Mouse (Mus musculus) midbrain, postnatal 0 days (tissue): Measurements from ENCODE around the gene Cdk5r2. TPM values are rescaled to one million over a fixed set of nuclear protein-coding genes. Genes with fewer than 3 reads are reported as not detected.

Experiments used
- ATAC-seq: fragments of 200-750 bp; cut with Nextera tagmentation; 2 replicates; pipeline ENCODE4 v1.8.0; 2017; ENCODE audit warnings: moderate number of reproducible peaks, mild to moderate bottlenecking, moderate TSS enrichment, moderate library complexity; ENCODE audit not compliant: low FRiP score
- DNase-seq: peaks from one replicate; pipeline ENCODE4 v3.0.0-alpha.2; 2015; ENCODE audit warnings: low spot score
- H3K27ac ChIP-seq: fragments of 300-500 bp; sonication (generic); 2 replicates; pipeline ENCODE4 v1.5.1; 2014; ENCODE audit warnings: low read depth, mild to moderate bottlenecking, low read length, mixed read lengths
- H3K27me3 ChIP-seq: fragments of 300-500 bp; sonication (generic); 2 replicates; pipeline ENCODE4 v1.6.1; 2014; ENCODE audit warnings: low read length, control low read depth, mixed read lengths; ENCODE audit not compliant: insufficient read depth
- H3K36me3 ChIP-seq: fragments of 300-500 bp; sonication (generic); 2 replicates; pipeline ENCODE4 v1.6.1; 2014; ENCODE audit warnings: low read length, control low read depth, mixed read lengths; ENCODE audit not compliant: insufficient read depth
- H3K4me1 ChIP-seq: fragments of 300-500 bp; sonication (generic); 2 replicates; pipeline ENCODE4 v1.6.1; 2014; ENCODE audit warnings: mild to moderate bottlenecking, control low read depth, antibody characterized with exemption, low read length, mixed read lengths; ENCODE audit not compliant: insufficient read depth
- H3K4me2 ChIP-seq: fragments of 300-500 bp; sonication (generic); 2 replicates; pipeline ENCODE4 v1.6.1; 2014; ENCODE audit warnings: low read depth, mild to moderate bottlenecking, low read length, mixed read lengths; ENCODE audit not compliant: poor library complexity, severe bottlenecking
- H3K4me3 ChIP-seq: fragments of 300-500 bp; sonication (generic); 2 replicates; pipeline ENCODE4 v1.5.1; 2014; ENCODE audit warnings: low read depth, mild to moderate bottlenecking, low read length, moderate library complexity
- H3K9ac ChIP-seq: fragments of 300-500 bp; sonication (generic); replicated peaks from 2 replicates; pipeline ENCODE4 v1.6.1; 2014; ENCODE audit warnings: mild to moderate bottlenecking, low read length, moderate library complexity, mixed read lengths; ENCODE audit not compliant: poor library complexity, severe bottlenecking
- H3K9me3 ChIP-seq: fragments of 300-500 bp; sonication (generic); 2 replicates; pipeline ENCODE4 v1.6.1; 2016; ENCODE audit warnings: low read length, control low read depth
- CTCF ChIP-seq: IDR thresholded peaks from 2 replicates; pipeline ENCODE4 v1.5.1; 2016; ENCODE audit warnings: antibody characterized with exemption, mild to moderate bottlenecking
- WGBS: fragments of 180-500 bp; shearing (Covaris S2); extraction: QIAGEN DNeasy Blood & Tissue Kit; methylation state at CpG from one replicate; pipeline ENCODE4 v1.1.7; 2014; 5-methylcytosine and 5-hydroxymethylcytosine counted together
- polyA plus RNA-seq: library from polyadenylated mRNA; unstranded; fragments of >200 nt; fragmentation: Nextera tagmentation; extraction: Ambion mirVana; gene quantifications from 2 replicates; pipeline ENCODE4 v1.2.1, GENCODE M21; 2015
- total RNA-seq: library from RNA; depleted of rRNA; stranded (reverse); fragments of >200 nt; gene quantifications from 2 replicates; pipeline ENCODE4 v1.2.3, GENCODE M21; 2014

Gene Cdk5r2
- total and polyA plus RNA-seq, 2 experiments from 2014 or later, result 17.8 to 70.2 TPM

GRCm38 (mm10) chr1:74846341-74846740 is 8.4 kb upstream of the Cdk5r2 start:
- no peak overlapping the region for H3K27ac ChIP-seq
- no peaks in the 10 kb centered on the region for H3K9me3 ChIP-seq
- no peak for ATAC-seq
- H3K4me3 ChIP-seq, result no peak overlapping the region
- DNase-seq, result no peak
- no peak for TF ChIP-seq CTCF
- no peaks in the 10 kb centered on the region for H3K36me3 ChIP-seq
- H3K9ac ChIP-seq, result no peak overlapping the region
- 0 out of 2 replicates have a peak, but pooled peaks cover 2% of the 10 kb centered on the region for H3K4me1 ChIP-seq
- no peaks in the 10 kb centered on the region for H3K27me3 ChIP-seq
- 56% methylated on average over 9 of the region's 9 CpGs for WGBS
- no peak overlapping the region for H3K4me2 ChIP-seq

- WGBS, result 47% methylated on average over 5 of the region's 5 CpGs
- H3K27ac ChIP-seq, result no peak overlapping the region
Measured at GRCm38 (mm10) chr1:74848946-74849345, 5.8 kb upstream of the Cdk5r2 start.

GRCm38 (mm10) chr1:74850251-74850650 is 4.5 kb upstream of the Cdk5r2 start:
- no peak for DNase-seq
- no peak overlapping the region for H3K4me3 ChIP-seq
- H3K36me3 ChIP-seq, result no peaks in the 10 kb centered on the region
- no peaks in the 10 kb centered on the region for H3K27me3 ChIP-seq
- peaks cover 5% of the 10 kb centered on the region; the same call in 1 of the 2 replicates for H3K4me1 ChIP-seq
- 30% methylated on average over 6 of the region's 6 CpGs for WGBS
- H3K27ac ChIP-seq, result no peak overlapping the region
- no peak for ATAC-seq
- no peaks in the 10 kb centered on the region for H3K9me3 ChIP-seq
- no peak overlapping the region for H3K4me2 ChIP-seq
- no peak overlapping the region for H3K9ac ChIP-seq
- TF ChIP-seq CTCF, result no peak

More at GRCm38 (mm10) chr1:74848946-74849345, 5.8 kb upstream of the Cdk5r2 start:
- Histone ChIP-seq H3K9me3 (no peaks in the 10 kb centered on the region), H3K27me3 (no peaks in the 10 kb centered on the region), H3K4me1 (peaks cover 5% of the 10 kb centered on the region; the same call in 1 of the 2 replicates), H3K9ac (no peak overlapping the region), H3K4me3 (no peak overlapping the region), H3K4me2 (no peak overlapping the region), H3K36me3 (no peaks in the 10 kb centered on the region)
- no peak for ATAC-seq
- no peak for DNase-seq
- TF ChIP-seq CTCF, result no peak

- H3K36me3 ChIP-seq, result no peaks in the 10 kb centered on the region
- no peaks in the 10 kb centered on the region for H3K27me3 ChIP-seq
- DNase-seq, result no peak
- no peaks in the 10 kb centered on the region for H3K9me3 ChIP-seq
- H3K4me2 ChIP-seq, result no peak overlapping the region
- peaks cover 5% of the 10 kb centered on the region; the same call in 1 of the 2 replicates for H3K4me1 ChIP-seq
- no peak for TF ChIP-seq CTCF
- H3K4me3 ChIP-seq, result no peak overlapping the region
- no peak for ATAC-seq
- H3K9ac ChIP-seq, result no peak overlapping the region
- 11% methylated on average over 6 of the region's 6 CpGs for WGBS
- H3K27ac ChIP-seq, result peak overlapping the region; percentile 21; the same call in 1 of the 2 replicates
Measured at GRCm38 (mm10) chr1:74851001-74851775, 3.5 kb upstream of the Cdk5r2 start.

- 1% methylated on average over 33 of the region's 48 CpGs for WGBS
- no peak for TF ChIP-seq CTCF
- Histone ChIP-seq H3K9me3 (no peaks in the 10 kb centered on the region), H3K4me3 (peak overlapping the region; percentile 99), H3K27ac (peak overlapping the region; percentile 88), H3K4me2 (peak overlapping the region; percentile 69), H3K4me1 (peaks cover 9% of the 10 kb centered on the region; the same call in 1 of the 2 replicates), H3K36me3 (no peaks in the 10 kb centered on the region), H3K27me3 (no peaks in the 10 kb centered on the region), H3K9ac (peak overlapping the region; percentile 95)
- peak; percentile 12 for DNase-seq
- ATAC-seq, result peak; percentile 1; the same call in 1 of the 2 replicates
Measured at GRCm38 (mm10) chr1:74855156-74855555, 422 bp downstream of the Cdk5r2 start.
